Comparison of ENCODE assay signal across 11 mouse cellular contexts in the genomic region with DNA sequence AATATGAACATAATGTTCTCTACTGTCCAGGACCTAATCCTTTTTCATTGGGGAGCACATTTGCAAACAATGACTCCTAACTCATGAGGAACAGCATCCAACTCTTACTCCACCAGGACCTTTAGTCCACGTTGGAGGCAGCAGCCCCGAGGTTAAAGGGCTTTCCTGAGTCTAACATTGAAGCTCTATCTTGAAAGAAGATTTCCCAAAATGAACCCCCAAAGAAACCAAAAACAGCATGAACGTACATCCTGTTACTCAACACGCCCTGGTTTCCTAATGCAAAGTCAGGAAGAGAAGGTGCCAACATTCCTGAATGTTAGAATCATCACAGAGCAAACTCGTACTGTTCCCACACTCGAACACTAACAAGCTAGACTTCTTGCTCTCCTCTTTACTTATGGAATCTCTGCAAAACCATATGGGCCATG.
DNase-seq lines count a peak whose midpoint lies in the region; ATAC-seq and TF ChIP-seq lines count a peak whose summit lies in the region.
"Had no signal": no experiment of that assay in that cellular context is flagged by ENCODE, and none has a peak within 500 bp of the region (broad histone marks: within the 10 kb centered on the region; RNA-seq: fewer than 3 reads in every experiment).

No protein-coding gene starts in this region.

- ATAC-seq in granulocyte monocyte progenitor cell, adult 5-6 weeks (replicated peaks; ENCODE audit: poor library complexity, severe bottlenecking) = no peak
- ATAC-seq: forebrain, postnatal 0 days had no signal

- H3K36me3 ChIP-seq in myocyte (ENCODE audit: control insufficient read depth, insufficient read depth) = no peaks in the 10 kb centered on the region

- intact Hi-C loops in heart, postnatal 25 days (cut with DNase I) = no loop called here

- no peaks in the 10 kb centered on the region for H3K27me3 ChIP-seq in myocyte (ENCODE audit: control insufficient read depth, insufficient read depth, insufficient read length)
- H3K27me3 ChIP-seq: CH12.LX had no signal

- no peak overlapping the region for H3ac ChIP-seq in myocyte (ENCODE audit: control insufficient read depth, insufficient read length)

- peak overlapping the region; percentile 4 for H3K4me2 ChIP-seq in myocyte (ENCODE audit: low read depth)

- H3K4me3 ChIP-seq in myocyte = no peak overlapping the region
- H3K4me3 ChIP-seq: layer of hippocampus, adult 2 months had no signal

- H3K79me2 ChIP-seq in myocyte (ENCODE audit: control insufficient read depth, insufficient read depth) = no peaks in the 10 kb centered on the region

- TF ChIP-seq POLR2A in myocyte (IDR thresholded peaks at IDR 0.05; ENCODE audit: insufficient read length, low read depth) = no peak

- DNase-seq in heart, adult 11 months = peak; percentile 92
- no peak for DNase-seq in heart, postnatal 25 days (ENCODE audit: low spot score)
- DNase-seq in ovary, postnatal 14 days (ENCODE audit: low spot score) = peak; percentile 4
- DNase-seq in ovary, postnatal 10 days (ENCODE audit: low spot score) = no peak
- DNase-seq in fat pad, adult 2 months (ENCODE audit: extremely low read depth, low read depth, low spot score) = peak; percentile 100
- no peak for DNase-seq in layer of hippocampus, adult 18-20 months (ENCODE audit: low spot score in 2 of 2)
- DNase-seq: forebrain, postnatal 0 days had no signal

TF ChIP-seq in myocyte, 11 proteins besides CTCF, POLR2A, EP300 and RAD21:
- TF ChIP-seq CEBPB (IDR thresholded peaks at IDR 0.05; ENCODE audit: insufficient read depth, poor library complexity, severe bottlenecking) (peak; percentile 79), POLR2AphosphoS2 (IDR thresholded peaks at IDR 0.05; ENCODE audit: insufficient read length, low read depth) (no peak)
TF ChIP-seq in myocyte: peak in this region for 1.

Comparison
In these comparisons a context has a peak if more than half of its experiments do, and no peak if none do; other contexts are left out.
1. DNase-seq: peak in heart, adult 11 months (single experiment), ovary, postnatal 14 days (single experiment) and fat pad, adult 2 months (single experiment); none in heart, postnatal 25 days (single experiment), ovary, postnatal 10 days (single experiment) and layer of hippocampus, adult 18-20 months (0 of 2).